Mouse (Mus musculus): Measurements from ENCODE around the gene Cfap97.

DNA sequence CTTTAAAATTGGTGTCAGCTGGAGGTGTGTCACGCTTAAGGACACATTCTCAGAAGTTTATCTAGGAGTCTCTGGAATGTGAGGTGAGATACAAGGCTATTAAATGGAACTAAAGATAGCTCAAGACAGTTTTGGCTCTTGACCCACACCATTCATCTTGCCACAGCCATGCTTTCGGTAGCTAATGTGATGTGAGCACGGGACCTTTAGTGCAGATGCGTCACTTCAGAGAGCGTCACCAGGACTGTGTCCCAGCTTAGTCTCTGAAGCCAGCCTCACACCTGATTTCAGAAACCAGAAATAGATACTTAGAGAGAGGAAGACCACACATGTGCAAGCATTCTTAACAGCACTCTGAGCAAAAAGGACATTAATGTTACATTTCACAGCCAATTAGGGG lies 75.1 kb downstream of the Cfap97 start:
- TF ChIP-seq TCF12 (IDR thresholded peaks at IDR 0.05; ENCODE audit: low read depth, low read length) (no peak), CTCF (IDR thresholded peaks at IDR 0.05 in 2 of 3, conservative IDR thresholded peaks at IDR 0.05 in 1 of 3; ENCODE audit: control insufficient read depth in 1 of 3, insufficient read depth in 1 of 3, low read depth in 2 of 3, low read length in 3 of 3, poor library complexity in 1 of 3, severe bottlenecking in 1 of 3) (no peak), GATA1 (IDR thresholded peaks at IDR 0.05; ENCODE audit: low read depth, low read length) (no peak), EP300 (IDR thresholded peaks at IDR 0.05; ENCODE audit: low read depth in 1 of 2, low read length in 2 of 2) (no peak), MXI1 (IDR thresholded peaks at IDR 0.05; ENCODE audit: low read depth, low read length) (no peak), GABPA (IDR thresholded peaks at IDR 0.05; ENCODE audit: low read depth, low read length) (no peak)

Data from MEL (cell line).